Mouse (Mus musculus): ENCODE measurements around the gene Gm5157. TPM values are rescaled to one million over a fixed set of nuclear protein-coding genes. Genes with fewer than 3 reads are reported as not detected.
"Not testable (repeated sequence)": the region's sequence is repeated elsewhere in the genome, so short reads cannot be mapped to it uniquely, and the experiment has no call there.

Gm5157 gene
- total RNA-seq (2021) = not detected

DNA sequence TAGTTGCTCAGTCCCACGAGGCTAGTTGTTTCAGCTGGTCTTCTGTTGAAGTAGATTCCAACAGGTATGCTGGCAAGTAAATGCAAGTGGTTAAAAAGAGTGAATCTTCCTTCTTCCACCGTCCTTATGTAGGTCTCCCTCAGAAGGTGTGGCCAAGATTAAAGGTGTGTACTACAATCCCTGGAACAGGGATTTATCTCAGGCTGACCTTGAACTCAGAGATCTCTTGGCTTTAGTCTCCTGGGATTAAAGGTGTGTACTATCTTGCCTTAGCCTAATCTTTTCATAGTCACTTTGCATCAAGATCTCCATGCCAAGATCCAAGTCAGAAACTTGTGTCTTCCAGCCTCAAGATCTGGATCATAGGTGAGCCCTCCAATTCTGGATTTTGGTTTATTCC lies at the start of gene Gm5157:
TSS of gene Gm5157 (minus strand) at position 101 of the 400 bp plus-strand sequence.
- not testable (repeated sequence) for DNase-seq (ENCODE audit: extremely low spot score in 1 of 2, low spot score in 1 of 2)

- not testable (repeated sequence) for DNase-seq (ENCODE audit: extremely low spot score in 1 of 2, low spot score in 1 of 2)
These were observed 28.3 kb downstream of the Gm5157 start, which contains the start of gene Vmn1r123 for GRCm38 (mm10) chr7:21161885-21162284. Gene Vmn1r123, plus strand, starts transcription at chr7:21162185.

Other genes with a start within 250 kb of the Gm5157 start
- not detected for gene Vmn1r119, start 178.0 kb downstream of the Gm5157 start, total RNA-seq (2021)
- not detected for gene Vmn1r120, start 136.6 kb downstream of the Gm5157 start, total RNA-seq (2021)
- gene Vmn1r121, start 91.9 kb downstream of the Gm5157 start, total RNA-seq (2021) = not detected
- not detected for gene Vmn1r122, start 56.3 kb downstream of the Gm5157 start, total RNA-seq (2021)
- gene Vmn1r123, start 28.2 kb downstream of the Gm5157 start, total RNA-seq (2021) = not detected
- gene Vmn1r124, start 70.2 kb upstream of the Gm5157 start, total RNA-seq (2021) = not detected
- gene Vmn1r125, start 81.8 kb upstream of the Gm5157 start, total RNA-seq (2021) = not detected
- not detected for gene Vmn1r126, start 111.0 kb upstream of the Gm5157 start, total RNA-seq (2021)
- gene Vmn1r127, start 129.4 kb upstream of the Gm5157 start, total RNA-seq (2021) = not detected
- gene Vmn1r128, start 158.9 kb upstream of the Gm5157 start, total RNA-seq (2021) = not detected
- gene Vmn1r129, start 170.9 kb upstream of the Gm5157 start, total RNA-seq (2021) = not detected
- not detected for gene Gm6882, start 242.3 kb upstream of the Gm5157 start, total RNA-seq (2021)

All from layer of hippocampus, postnatal 25 days (tissue).